8 mouse cellular contexts compared by ENCODE assay signal in the genomic region with DNA sequence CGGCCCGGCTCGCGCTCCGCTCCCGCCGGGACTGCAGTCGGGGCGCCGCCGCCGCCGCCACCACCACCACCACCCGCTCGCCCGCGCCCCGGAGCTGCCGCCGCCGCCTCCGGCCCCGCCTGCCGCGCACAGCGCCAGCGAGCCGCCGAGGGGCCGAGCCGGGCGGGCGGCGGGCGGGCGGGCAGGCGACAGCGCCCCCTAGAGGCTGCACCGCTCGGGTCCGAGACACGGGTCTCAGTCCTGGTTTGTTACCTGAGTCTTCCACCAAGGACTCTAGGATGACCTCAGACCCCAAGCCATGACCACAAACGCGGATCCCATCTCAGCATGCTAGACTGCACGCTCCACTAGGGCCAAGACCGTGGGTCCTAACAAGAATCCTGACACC. TPM values are rescaled to one million over a fixed set of nuclear protein-coding genes. Genes with fewer than 3 reads are reported as not detected.
DNase-seq lines count a peak whose midpoint lies in the region; ATAC-seq and TF ChIP-seq lines count a peak whose summit lies in the region.

A gene (minus strand): TSS at position 33 of the 388 bp plus-strand sequence.

- peak; percentile 71 for ATAC-seq in erythroid progenitor cell, adult 5-6 weeks (replicated peaks; ENCODE audit: low FRiP score, poor library complexity, severe bottlenecking)
- peak; percentile 64 for ATAC-seq in heart, embryonic 14.5 days (ENCODE audit: insufficient number of reproducible peaks, insufficient read depth, low FRiP score, low read depth)
- peak; percentile 84 for ATAC-seq in liver, embryonic 15.5 days (ENCODE audit: insufficient read depth)
- ATAC-seq in neural tube, embryonic 11.5 days (ENCODE audit: insufficient read depth, low FRiP score, low TSS enrichment) = peak; percentile 79
- ATAC-seq in stomach, embryonic 16.5 days (ENCODE audit: insufficient read depth, low FRiP score) = peak; percentile 79

- peak within 1 kb of the TSS; percentile 98 for H3K9ac ChIP-seq in heart, embryonic 14.5 days (ENCODE audit: low read length)
- H3K9ac ChIP-seq in liver, embryonic 15.5 days = peak within 1 kb of the TSS; percentile 97
- H3K9ac ChIP-seq in neural tube, embryonic 11.5 days (ENCODE audit: low read length) = peak within 1 kb of the TSS; percentile 77
- peak within 1 kb of the TSS; percentile 99 for H3K9ac ChIP-seq in stomach, embryonic 16.5 days (ENCODE audit: low read length)

- H3K4me1 ChIP-seq in heart, embryonic 14.5 days (ENCODE audit: control insufficient read depth in 2 of 2, insufficient read depth in 2 of 2, low read length in 2 of 2) = peaks cover 28 to 38% of the 10 kb centered on the region in 2 experiments
- peaks cover 50% of the 10 kb centered on the region for H3K4me1 ChIP-seq in liver, embryonic 15.5 days (replicated peaks)
- H3K4me1 ChIP-seq in neural tube, embryonic 11.5 days (ENCODE audit: control insufficient read depth, insufficient read depth, low read length) = peaks cover 25% of the 10 kb centered on the region
- H3K4me1 ChIP-seq in stomach, embryonic 16.5 days (ENCODE audit: control insufficient read depth, insufficient read depth, low read length) = peaks cover 44% of the 10 kb centered on the region

- peak; percentile 89 for DNase-seq in CD4-positive, CD25-positive, alpha-beta regulatory T cell, adult 2 months (ENCODE audit: low read depth, low spot score)
- DNase-seq in brain, embryonic 14.5 days (ENCODE audit: low read depth) = peak; percentile 77
- DNase-seq in kidney, postnatal 10 days = peak; percentile 92
- DNase-seq in neural tube, embryonic 11.5 days (ENCODE audit: low spot score) = peak; percentile 85

- peak within 1 kb of the TSS; percentile 90 for H3K4me2 ChIP-seq in heart, embryonic 14.5 days (ENCODE audit: low read length)
- H3K4me2 ChIP-seq in liver, embryonic 15.5 days = peak within 1 kb of the TSS; percentile 90
- H3K4me2 ChIP-seq in neural tube, embryonic 11.5 days (ENCODE audit: low read depth) = peak within 1 kb of the TSS; percentile 94
- H3K4me2 ChIP-seq in stomach, embryonic 16.5 days (ENCODE audit: low read depth, low read length) = peak within 1 kb of the TSS; percentile 77

- peak within 1 kb of the TSS in 1 of 2 experiments; percentile 87; a peak in 2 of 4 replicates for H3K27ac ChIP-seq in heart, embryonic 14.5 days (replicated peaks in 1 of 2; ENCODE audit: control insufficient read depth in 1 of 2, insufficient read depth in 1 of 2, low read depth in 2 of 2, low read length in 2 of 2)
- H3K27ac ChIP-seq in liver, embryonic 15.5 days (replicated peaks) = peak within 1 kb of the TSS; percentile 82
- peak within 1 kb of the TSS; percentile 67 for H3K27ac ChIP-seq in neural tube, embryonic 11.5 days (ENCODE audit: low read depth, low read length)
- H3K27ac ChIP-seq in stomach, embryonic 16.5 days (ENCODE audit: low read length) = peak within 1 kb of the TSS; percentile 76

- no peaks in the 10 kb centered on the region for H3K9me3 ChIP-seq in heart, embryonic 14.5 days (ENCODE audit: control insufficient read depth, low read length)
- no peaks in the 10 kb centered on the region for H3K9me3 ChIP-seq in liver, embryonic 15.5 days (replicated peaks)
- no peaks in the 10 kb centered on the region for H3K9me3 ChIP-seq in neural tube, embryonic 11.5 days (ENCODE audit: control insufficient read depth, low read length)
- H3K9me3 ChIP-seq in stomach, embryonic 16.5 days (replicated peaks; ENCODE audit: control insufficient read depth, low read length) = no peaks in the 10 kb centered on the region

- H3K4me3 ChIP-seq in heart, embryonic 14.5 days (ENCODE audit: control insufficient read depth in 1 of 2, insufficient read depth in 1 of 2, low read depth in 1 of 2, low read length in 2 of 2) = peak within 1 kb of the TSS; percentile 83 to 95
- H3K4me3 ChIP-seq in liver, embryonic 15.5 days (replicated peaks) = peak within 1 kb of the TSS; percentile 80
- H3K4me3 ChIP-seq in neural tube, embryonic 11.5 days (ENCODE audit: low read depth, low read length) = peak within 1 kb of the TSS; percentile 72
- H3K4me3 ChIP-seq in stomach, embryonic 16.5 days (replicated peaks; ENCODE audit: low read length) = peak within 1 kb of the TSS; percentile 98

- WGBS in heart, embryonic 14.5 days = under 1% methylated on average over 34 of the region's 46 CpGs
- WGBS in liver, embryonic 15.5 days (ENCODE audit: insufficient replicate concordance) = 0% methylated on average over 29 of the region's 46 CpGs
- 0% methylated on average over 19 of the region's 46 CpGs for WGBS in neural tube, embryonic 11.5 days
- under 1% methylated on average over 37 of the region's 46 CpGs for WGBS in stomach, embryonic 16.5 days

- no peaks in the 10 kb centered on the region for H3K36me3 ChIP-seq in heart, embryonic 14.5 days (ENCODE audit: control insufficient read depth, insufficient read depth, low read length)
- no peaks in the 10 kb centered on the region for H3K36me3 ChIP-seq in liver, embryonic 15.5 days (replicated peaks)
- no peaks in the 10 kb centered on the region for H3K36me3 ChIP-seq in neural tube, embryonic 11.5 days (ENCODE audit: control insufficient read depth, insufficient read depth, low read length)
- no peaks in the 10 kb centered on the region for H3K36me3 ChIP-seq in stomach, embryonic 16.5 days (ENCODE audit: control insufficient read depth, insufficient read depth, low read length)

- peak; percentile 74 for TF ChIP-seq CTCF in brain, embryonic 14.5 days (IDR thresholded peaks at IDR 0.05; ENCODE audit: borderline replicate concordance, extremely low read depth, insufficient read depth, insufficient read length)

- 0 out of 2 replicates have a peak, but pooled peaks have one; percentile 10 for TF ChIP-seq POLR2A in brain, embryonic 14.5 days (IDR thresholded peaks at IDR 0.05; ENCODE audit: borderline replicate concordance, extremely low read depth, insufficient read depth, insufficient read length, poor library complexity, severe bottlenecking)

- H3K27me3 ChIP-seq in heart, embryonic 14.5 days (ENCODE audit: control insufficient read depth, insufficient read depth, low read length) = no peaks in the 10 kb centered on the region
- 0 out of 2 replicates have a peak, but pooled peaks cover 6% of the 10 kb centered on the region for H3K27me3 ChIP-seq in liver, embryonic 15.5 days
- H3K27me3 ChIP-seq in neural tube, embryonic 11.5 days (ENCODE audit: control insufficient read depth, insufficient read depth, low read length) = no peaks in the 10 kb centered on the region
- no peaks in the 10 kb centered on the region for H3K27me3 ChIP-seq in stomach, embryonic 16.5 days (ENCODE audit: control insufficient read depth, insufficient read depth, low read length)

RNA-seq across cellular contexts. Expression of the gene that starts here (rescaled TPM):
- 114 and 119 TPM in 2 replicates for polyA plus RNA-seq in brain, embryonic 14.5 days (2012; rRNA removed)
- 71.3 and 72.8 TPM in 2 replicates for total RNA-seq in erythroid progenitor cell, adult 5-6 weeks (2015; ENCODE audit: low replicate concordance)
- 40.5 and 47.1 TPM in 2 replicates for total RNA-seq in erythroid progenitor cell, adult 5-6 weeks (2017; ENCODE audit: low replicate concordance)
- 12.1 and 12.8 TPM in 2 replicates for polyA plus RNA-seq in heart, embryonic 14.5 days (2014; fragmentation: Nextera tagmentation; extraction: Ambion mirVana)
- polyA plus RNA-seq in liver, embryonic 15.5 days (2015; fragmentation: Nextera tagmentation; extraction: Ambion mirVana) = 12.4 and 13.2 TPM in 2 replicates
- 16.6 and 19.0 TPM in 2 replicates for polyA plus RNA-seq in neural tube, embryonic 11.5 days (2014; fragmentation: Nextera tagmentation; extraction: Ambion mirVana)
- 18.0 and 20.0 TPM in 2 replicates for polyA plus RNA-seq in stomach, embryonic 16.5 days (2015; fragmentation: Nextera tagmentation; extraction: Ambion mirVana)
